Mouse (Mus musculus) heart, adult 9 months (tissue): ENCODE measurements at regions not wholly inside any gene's neighbourhood (a gene's known extent, or its start where the extent isn't known, plus 50 kb on each side); places are given as distances from the start of the nearest gene placed in this dataset.
"Not testable (repeated sequence)": the region's sequence is repeated elsewhere in the genome, so short reads cannot be mapped to it uniquely, and the experiment has no call there.

ENCODE experiments used
- DNase-seq, 2 experiments: peaks; one replicate each; pipeline ENCODE4 v3.0.0; 2022; ENCODE audit warnings: low spot score in 2 of 2

- DNase-seq = no peak
These were observed 121.6 kb upstream of the C9orf72 start for GRCm38 (mm10) chr4:35347609-35348008.

GRCm38 (mm10) chr4:35343751-35344150 lies 117.8 kb upstream of the C9orf72 start:
- no peak for DNase-seq

- no peak for DNase-seq
These were observed 105.2 kb upstream of the C9orf72 start for GRCm38 (mm10) chr4:35331161-35331560.

GRCm38 (mm10) chr4:35325300-35325699 lies 99.3 kb upstream of the C9orf72 start:
- no peak for DNase-seq

- no peak for DNase-seq
These were observed 96.6 kb upstream of the C9orf72 start for GRCm38 (mm10) chr4:35322432-35323173.

- DNase-seq = no peak
These were observed 84.5 kb upstream of the C9orf72 start for GRCm38 (mm10) chr4:35310396-35310977.

- DNase-seq = no peak
These were observed 82.2 kb upstream of the C9orf72 start for GRCm38 (mm10) chr4:35308221-35308620.

GRCm38 (mm10) chr4:35305210-35305609 lies 79.2 kb upstream of the C9orf72 start:
- DNase-seq = no peak

- no peak for DNase-seq
These were observed 74.9 kb upstream of the C9orf72 start for GRCm38 (mm10) chr4:35300848-35301247.

GRCm38 (mm10) chr4:35300374-35300773 lies 74.4 kb upstream of the C9orf72 start:
- DNase-seq = not testable (repeated sequence)

- DNase-seq = no peak
These were observed 58.6 kb upstream of the C9orf72 start for GRCm38 (mm10) chr4:35284611-35285010.
